In the genomic region with DNA sequence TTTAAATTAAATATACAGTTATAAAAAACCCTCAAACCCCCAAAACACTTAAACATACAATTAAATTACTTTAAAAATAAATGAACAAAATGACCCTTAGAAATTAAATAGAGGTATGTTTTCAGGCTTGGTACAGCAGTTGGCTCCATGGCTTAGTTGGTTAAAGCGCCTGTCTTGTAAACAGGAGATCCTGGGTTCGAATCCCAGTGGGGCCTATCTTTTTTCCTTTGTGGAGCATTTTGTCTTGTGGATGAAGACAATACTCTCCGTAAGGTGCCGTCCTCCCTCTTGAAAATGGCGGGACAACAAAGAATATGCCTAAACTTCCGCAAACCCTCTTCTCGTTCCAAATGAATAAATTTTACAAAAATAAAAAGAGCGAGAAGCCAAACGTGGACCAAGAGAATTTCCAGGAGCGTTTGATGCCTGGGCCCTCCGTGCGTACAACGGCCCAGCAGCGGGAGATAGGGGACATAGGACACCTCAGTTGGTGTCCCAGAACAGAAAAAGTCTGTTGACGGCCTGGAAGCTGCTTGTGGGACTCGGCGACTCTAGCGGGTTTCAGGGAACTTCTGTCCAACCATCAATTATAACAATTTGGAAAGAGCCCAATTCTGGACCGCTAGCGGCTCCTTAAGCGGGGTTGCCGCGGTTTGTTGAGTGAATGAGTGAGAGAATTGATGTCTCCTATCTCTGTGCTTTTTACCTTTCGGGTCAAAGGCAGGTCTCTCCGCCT, we compare ENCODE assay signal across 8 mouse cellular contexts. TPM values are rescaled to one million over a fixed set of nuclear protein-coding genes. Genes with fewer than 3 reads are reported as not detected.
DNase-seq lines count a peak whose midpoint lies in the region; ATAC-seq and TF ChIP-seq lines count a peak whose summit lies in the region.

No protein-coding gene starts in this region.

- no peak for TF ChIP-seq CTCF in lung, embryonic 14.5 days (IDR thresholded peaks at IDR 0.05; ENCODE audit: low read depth)

- WGBS in forebrain, embryonic 12.5 days: under 1% methylated on average over 25 of the region's 25 CpGs
- under 1% methylated on average over 25 of the region's 25 CpGs for WGBS in lung, embryonic 14.5 days

- DNase-seq in Muller cell, postnatal 12 days (ENCODE audit: inconsistent ontology term): peak; percentile 77
- peak; percentile 40 for DNase-seq in c-Kit-negative CD71-positive TER-119-positive erythroid progenitor cells, embryonic 14.5 days (ENCODE audit: low read depth, low spot score)
- peak; percentile 59 for DNase-seq in heart, postnatal 4 days
- peak; percentile 73 to 92 for DNase-seq in layer of hippocampus, adult 8-10 months (ENCODE audit: low spot score in 2 of 2)
- DNase-seq in lung, embryonic 14.5 days: peak; percentile 95
- peak; percentile 50 for DNase-seq in retina, adult 2 months (ENCODE audit: low read depth, low spot score)

- no peaks in the 10 kb centered on the region for H3K9me3 ChIP-seq in forebrain, embryonic 12.5 days
- H3K9me3 ChIP-seq in lung, embryonic 14.5 days (ENCODE audit: low read depth, low read length): no peaks in the 10 kb centered on the region

- H3K4me3 ChIP-seq in forebrain, embryonic 12.5 days (replicated peaks): peak overlapping the region; percentile 57
- peak overlapping the region; percentile 48 for H3K4me3 ChIP-seq in lung, embryonic 14.5 days (ENCODE audit: low read depth, low read length)

- H3K27me3 ChIP-seq in forebrain, embryonic 12.5 days: peaks cover 18% of the 10 kb centered on the region
- no peaks in the 10 kb centered on the region for H3K27me3 ChIP-seq in lung, embryonic 14.5 days (ENCODE audit: insufficient read depth, low read length)

- peak overlapping the region; percentile 59 for H3K9ac ChIP-seq in forebrain, embryonic 12.5 days
- H3K9ac ChIP-seq in lung, embryonic 14.5 days: peak overlapping the region; percentile 45

- H3K4me2 ChIP-seq in forebrain, embryonic 12.5 days: peak overlapping the region; percentile 55
- H3K4me2 ChIP-seq in lung, embryonic 14.5 days: peak overlapping the region; percentile 74

- H3K4me1 ChIP-seq in forebrain, embryonic 12.5 days: peaks cover 9% of the 10 kb centered on the region
- no peaks in the 10 kb centered on the region for H3K4me1 ChIP-seq in lung, embryonic 14.5 days (ENCODE audit: insufficient read depth)

- H3K36me3 ChIP-seq in forebrain, embryonic 12.5 days (replicated peaks): no peaks in the 10 kb centered on the region
- H3K36me3 ChIP-seq in lung, embryonic 14.5 days (ENCODE audit: insufficient read depth): no peaks in the 10 kb centered on the region

- H3K27ac ChIP-seq in forebrain, embryonic 12.5 days: no peak overlapping the region
- no peak overlapping the region for H3K27ac ChIP-seq in lung, embryonic 14.5 days (ENCODE audit: low read depth)

- peak; percentile 84 for ATAC-seq in forebrain, embryonic 12.5 days (ENCODE audit: low FRiP score)
- peak; percentile 77 for ATAC-seq in lung, embryonic 14.5 days (ENCODE audit: insufficient read depth)
- ATAC-seq in inflammation-experienced regulatory T-cells, adult 6 months: no peak

RNA-seq across cellular contexts. Expression of a gene that starts 16.5 kb away (rescaled TPM):
- polyA plus RNA-seq in forebrain, embryonic 12.5 days (2016; fragmentation: Nextera tagmentation; extraction: Ambion mirVana): not detected in 2 replicates
- total RNA-seq in heart, postnatal 4 days (2021): not detected
- not detected for total RNA-seq in layer of hippocampus, adult 8-10 months (2022)
- polyA plus RNA-seq in lung, embryonic 14.5 days (2014; fragmentation: Nextera tagmentation; extraction: Ambion mirVana): not detected in 2 replicates
- not detected for polyA plus RNA-seq in inflammation-experienced regulatory T-cells, adult 6 months (2017; shearing (Covaris generic))

RNA-seq across cellular contexts. Expression of a gene that starts 35.9 kb away (rescaled TPM):
- not detected in 2 replicates for polyA plus RNA-seq in forebrain, embryonic 12.5 days (2016; fragmentation: Nextera tagmentation; extraction: Ambion mirVana)
- total RNA-seq in heart, postnatal 4 days (2021): not detected
- total RNA-seq in layer of hippocampus, adult 8-10 months (2022): not detected
- not detected in 2 replicates for polyA plus RNA-seq in lung, embryonic 14.5 days (2014; fragmentation: Nextera tagmentation; extraction: Ambion mirVana)
- polyA plus RNA-seq in inflammation-experienced regulatory T-cells, adult 6 months (2017; shearing (Covaris generic)): not detected

Comparison
In these comparisons a context has a peak if more than half of its experiments do, and no peak if none do; other contexts are left out.
1. DNase-seq: peak in every context shown above with its lines; median percentile 95 in lung, embryonic 14.5 days; 82 in layer of hippocampus, adult 8-10 months; 77 in Muller cell, postnatal 12 days; 59 in heart, postnatal 4 days; 50 in retina, adult 2 months; 40 in c-Kit-negative CD71-positive TER-119-positive erythroid progenitor cells, embryonic 14.5 days.